ENCODE assay signal across 7 mouse cellular contexts in the genomic region with DNA sequence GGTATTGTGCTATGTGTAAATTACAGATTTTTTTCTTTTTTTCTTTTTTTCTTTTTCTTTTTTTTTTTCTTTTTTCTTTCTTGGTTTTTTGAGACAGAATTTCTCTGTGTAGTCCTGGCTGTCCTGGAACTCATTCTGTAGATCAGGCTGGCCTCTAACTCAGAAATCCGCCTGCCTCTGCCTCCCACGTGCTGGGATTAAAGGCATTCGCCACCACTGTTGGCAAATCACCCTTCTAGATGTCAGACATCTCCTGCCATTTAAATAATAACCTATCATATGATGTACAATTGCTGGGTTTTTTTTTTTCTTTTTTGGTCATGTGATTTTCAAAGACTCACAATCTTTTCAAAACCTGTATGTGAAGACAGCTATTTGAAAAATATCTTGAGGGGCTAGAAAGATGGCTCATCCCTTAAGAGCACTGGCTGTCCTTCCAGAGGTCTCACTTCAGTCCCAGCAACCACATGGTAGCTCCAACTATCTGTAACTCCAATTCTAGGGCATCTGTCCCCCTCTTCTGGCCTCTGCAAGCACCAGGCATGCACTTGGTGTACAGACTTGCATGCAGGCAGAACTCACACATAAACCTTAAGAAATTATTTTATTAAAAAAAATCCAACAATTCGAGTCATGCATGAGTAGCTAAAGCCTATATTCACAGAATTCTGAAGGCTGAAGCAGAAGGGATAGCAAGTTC. TPM values are rescaled to one million over a fixed set of nuclear protein-coding genes. Genes with fewer than 3 reads are reported as not detected.
A peak's percentile ranks its signal among the peaks of the same experiment; 100 is the strongest.
DNase-seq lines count a peak whose midpoint lies in the region; ATAC-seq and TF ChIP-seq lines count a peak whose summit lies in the region.

No protein-coding gene starts in this region.

- H3ac ChIP-seq in myocyte (ENCODE audit: control insufficient read depth, insufficient read length): no peak overlapping the region

- TF ChIP-seq CTCF in lung, embryonic 14.5 days (IDR thresholded peaks at IDR 0.05; ENCODE audit: low read depth): peak; percentile 10; the same call in 1 of the 2 replicates

- no peaks in the 10 kb centered on the region for H3K27me3 ChIP-seq in lung, embryonic 14.5 days (ENCODE audit: insufficient read depth, low read length)
- H3K27me3 ChIP-seq in embryonic facial prominence, embryonic 10.5 days (replicated peaks; ENCODE audit: low read depth, poor library complexity, severe bottlenecking): no peaks in the 10 kb centered on the region
- no peaks in the 10 kb centered on the region for H3K27me3 ChIP-seq in hindbrain, embryonic 16.5 days (replicated peaks; ENCODE audit: control insufficient read depth, insufficient read depth, low read length)
- no peaks in the 10 kb centered on the region for H3K27me3 ChIP-seq in myocyte (ENCODE audit: control insufficient read depth, insufficient read depth, insufficient read length)

- H3K9me3 ChIP-seq in lung, embryonic 14.5 days (ENCODE audit: low read depth, low read length): no peaks in the 10 kb centered on the region
- H3K9me3 ChIP-seq in embryonic facial prominence, embryonic 10.5 days: no peaks in the 10 kb centered on the region
- H3K9me3 ChIP-seq in hindbrain, embryonic 16.5 days (ENCODE audit: control insufficient read depth, low read length): no peaks in the 10 kb centered on the region

- H3K4me2 ChIP-seq in lung, embryonic 14.5 days: peak overlapping the region; percentile 71
- peak overlapping the region; percentile 58 for H3K4me2 ChIP-seq in hindbrain, embryonic 16.5 days (ENCODE audit: low read length)
- peak overlapping the region; percentile 85 for H3K4me2 ChIP-seq in myocyte (ENCODE audit: low read depth)

- no peak overlapping the region; the same call in 1 of the 2 replicates for H3K27ac ChIP-seq in lung, embryonic 14.5 days (ENCODE audit: low read depth)
- no peak overlapping the region for H3K27ac ChIP-seq in embryonic facial prominence, embryonic 10.5 days (replicated peaks)
- no peak overlapping the region for H3K27ac ChIP-seq in hindbrain, embryonic 16.5 days (ENCODE audit: low read depth, low read length)

- H3K4me1 ChIP-seq in lung, embryonic 14.5 days (ENCODE audit: insufficient read depth): peaks cover 3% of the 10 kb centered on the region; the same call in 1 of the 2 replicates
- peaks cover 17% of the 10 kb centered on the region for H3K4me1 ChIP-seq in embryonic facial prominence, embryonic 10.5 days
- H3K4me1 ChIP-seq in hindbrain, embryonic 16.5 days (ENCODE audit: control insufficient read depth, insufficient read depth, low read depth, low read length): peaks cover 10% of the 10 kb centered on the region

- H3K79me2 ChIP-seq in myocyte (ENCODE audit: control insufficient read depth, insufficient read depth): peaks cover 40% of the 10 kb centered on the region

- no peaks in the 10 kb centered on the region for H3K36me3 ChIP-seq in lung, embryonic 14.5 days (ENCODE audit: insufficient read depth)
- no peaks in the 10 kb centered on the region for H3K36me3 ChIP-seq in embryonic facial prominence, embryonic 10.5 days (replicated peaks)
- no peaks in the 10 kb centered on the region for H3K36me3 ChIP-seq in hindbrain, embryonic 16.5 days (ENCODE audit: control insufficient read depth, insufficient read depth, low read length)
- H3K36me3 ChIP-seq in myocyte (ENCODE audit: control insufficient read depth, insufficient read depth): no peaks in the 10 kb centered on the region

- TF ChIP-seq POLR2A in myocyte (IDR thresholded peaks at IDR 0.05; ENCODE audit: insufficient read length, low read depth): no peak

- no peak for DNase-seq in lung, embryonic 14.5 days
- DNase-seq in lung, adult 18-20 months: no peak
- no peak for DNase-seq in embryonic facial prominence, embryonic 10.5 days (ENCODE audit: low spot score)
- no peak for DNase-seq in right cerebral cortex, postnatal 4 days
- DNase-seq in urinary bladder, postnatal 36 days (ENCODE audit: low spot score in 2 of 2): no peak

- no peak for ATAC-seq in lung, embryonic 14.5 days (ENCODE audit: insufficient read depth)
- no peak for ATAC-seq in hindbrain, embryonic 16.5 days

- 75% methylated on average over 4 of the region's 4 CpGs for WGBS in lung, embryonic 14.5 days
- 83% methylated on average over 4 of the region's 4 CpGs for WGBS in embryonic facial prominence, embryonic 10.5 days
- WGBS in hindbrain, embryonic 16.5 days: 71% methylated on average over 4 of the region's 4 CpGs

- H3K4me3 ChIP-seq in lung, embryonic 14.5 days (ENCODE audit: low read depth, low read length): peak overlapping the region; percentile 98
- peak overlapping the region; percentile 99 for H3K4me3 ChIP-seq in embryonic facial prominence, embryonic 10.5 days
- H3K4me3 ChIP-seq in hindbrain, embryonic 16.5 days (ENCODE audit: low read length): no peak overlapping the region
- H3K4me3 ChIP-seq in myocyte: peak overlapping the region; percentile 90

- H3K9ac ChIP-seq in lung, embryonic 14.5 days: peak overlapping the region; percentile 49; the same call in 1 of the 2 replicates
- no peak overlapping the region; the same call in 1 of the 2 replicates for H3K9ac ChIP-seq in hindbrain, embryonic 16.5 days (ENCODE audit: low read depth, low read length)

TF ChIP-seq in myocyte, 11 proteins besides CTCF, POLR2A, EP300 and RAD21:
- TF ChIP-seq USF1 (IDR thresholded peaks at IDR 0.05; ENCODE audit: low read depth) (no peak), SRF (IDR thresholded peaks at IDR 0.05; ENCODE audit: control insufficient read depth, insufficient read length, low read depth) (no peak), TCF3 (IDR thresholded peaks at IDR 0.05; ENCODE audit: insufficient read length, low read depth) (no peak), MAX (IDR thresholded peaks at IDR 0.05; ENCODE audit: low read depth) (no peak), CEBPB (IDR thresholded peaks at IDR 0.05; ENCODE audit: insufficient read depth, poor library complexity, severe bottlenecking) (no peak), MYOD1 (IDR thresholded peaks at IDR 0.05; ENCODE audit: control insufficient read depth in 1 of 3, insufficient read length in 2 of 3, low read depth in 2 of 3) (no peak), REST (IDR thresholded peaks at IDR 0.05; ENCODE audit: insufficient read depth, insufficient read length) (no peak), TCF12 (IDR thresholded peaks at IDR 0.05; ENCODE audit: insufficient read depth, poor library complexity, severe bottlenecking) (no peak)

RNA-seq across cellular contexts. Expression of gene Fbxo11, which starts 2.3 kb away (rescaled TPM):
- 25.9 and 27.1 TPM in 2 replicates for polyA plus RNA-seq in lung, embryonic 14.5 days (2014; fragmentation: Nextera tagmentation; extraction: Ambion mirVana)
- polyA plus RNA-seq in embryonic facial prominence, embryonic 10.5 days (2016; fragmentation: Nextera tagmentation; extraction: Ambion mirVana): 16.7 and 17.5 TPM in 2 replicates
- polyA plus RNA-seq in hindbrain, embryonic 16.5 days (2015; fragmentation: Nextera tagmentation; extraction: Ambion mirVana): 21.3 and 23.7 TPM in 2 replicates
- 15.4 TPM for polyA plus RNA-seq in myocyte (2012; fragmentation: generic; extraction: Trizol)
